Mouse (Mus musculus): ENCODE results near the gene Nlrp4f. TPM values are rescaled to one million over a fixed set of nuclear protein-coding genes. Genes with fewer than 3 reads are reported as not detected.

Nlrp4f gene
- total RNA-seq, 2 experiments from 2014 or later = 0.18 TPM; not detected in 1

Other genes with a start within 250 kb of the Nlrp4f start
- not detected for gene Spata31d1c, start 172.9 kb downstream of the Nlrp4f start, total RNA-seq (2021)
- gene Prss47, start 153.2 kb downstream of the Nlrp4f start, total RNA-seq (2021) = not detected
- gene Mfsd14b, start 93.0 kb downstream of the Nlrp4f start, total RNA-seq (2021) = 10 to 100 TPM; 45.0 to 48.0 TPM
- gene Olfr465-ps1, start 67.9 kb downstream of the Nlrp4f start, total RNA-seq (2021) = not detected
- gene Olfr466, start 55.7 kb downstream of the Nlrp4f start, total RNA-seq (2021) = not detected
- under 1 TPM in 1 of 2 experiments, not detected in 1; 0.50 TPM for gene Gm10775, start 53.6 kb upstream of the Nlrp4f start, total RNA-seq (2021)
- 10 to 100 TPM; 57.6 to 71.4 TPM for gene Zfp369, start 72.8 kb upstream of the Nlrp4f start, total RNA-seq (2021)

All from left cerebral cortex, postnatal 25 days (tissue).